ENCODE assay signal across 14 mouse cellular contexts in genomic region chr2:33170777-33171565, GRCm38 (mm10). TPM values are rescaled to one million over a fixed set of nuclear protein-coding genes. Genes with fewer than 3 reads are reported as not detected.
DNase-seq lines count a peak whose midpoint lies in the region; ATAC-seq lines count a peak whose summit lies in the region.
"Had no signal": no experiment of that assay in that cellular context is flagged by ENCODE, and none has a peak within 500 bp of the region (broad histone marks: within the 10 kb centered on the region; RNA-seq: fewer than 3 reads in every experiment).

No protein-coding gene starts in this region.

- H3K27ac ChIP-seq in heart, embryonic 10.5 days, result no peak overlapping the region
- peak overlapping the region; percentile 66 for H3K27ac ChIP-seq in embryonic facial prominence, embryonic 10.5 days (replicated peaks)
- H3K27ac ChIP-seq in hindbrain, embryonic 10.5 days, result peak overlapping the region; percentile 42; the same call in 1 of the 2 replicates
- no peak overlapping the region for H3K27ac ChIP-seq in neural tube, embryonic 12.5 days
- H3K27ac ChIP-seq: embryonic facial prominence, embryonic 15.5 days had no signal

- intact Hi-C loops in heart, postnatal 10 days (cut with DNase I), result no loop called here

- WGBS in heart, embryonic 10.5 days, result 76% methylated on average over 10 of the region's 10 CpGs
- WGBS in embryonic facial prominence, embryonic 10.5 days, result 63% methylated on average over 10 of the region's 10 CpGs
- WGBS in hindbrain, embryonic 10.5 days, result 69% methylated on average over 10 of the region's 10 CpGs
- 46% methylated on average over 10 of the region's 10 CpGs for WGBS in neural tube, embryonic 12.5 days

- peak; percentile 87 for DNase-seq in heart, adult 11 months
- no peak for DNase-seq in heart, embryonic 10.5 days (ENCODE audit: low spot score)
- no peak for DNase-seq in embryonic facial prominence, embryonic 10.5 days (ENCODE audit: low spot score)
- DNase-seq in hindbrain, embryonic 10.5 days (ENCODE audit: low spot score), result no peak
- DNase-seq in frontal cortex, adult 2 months (ENCODE audit: extremely low spot score in 1 of 2, low spot score in 1 of 2), result no peak
- no peak for DNase-seq in heart, postnatal 10 days
- DNase-seq in spleen, postnatal 36 days (ENCODE audit: low spot score in 2 of 2), result no peak
- DNase-seq: cerebellum, adult 9-10 months; kidney, postnatal 25 days had no signal

- ATAC-seq in neural tube, embryonic 12.5 days (ENCODE audit: low FRiP score, low read depth), result 0 out of 2 replicates have a peak, but pooled peaks have one; percentile 25
- ATAC-seq: inflammation-experienced regulatory T-cells, adult 6 months had no signal

- no peak overlapping the region for H3K4me2 ChIP-seq in neural tube, embryonic 12.5 days (replicated peaks)
- H3K4me2 ChIP-seq: embryonic facial prominence, embryonic 15.5 days; heart, embryonic 11.5 days had no signal

- no peaks in the 10 kb centered on the region for H3K36me3 ChIP-seq in heart, embryonic 10.5 days
- H3K36me3 ChIP-seq in embryonic facial prominence, embryonic 10.5 days (replicated peaks), result no peaks in the 10 kb centered on the region
- H3K36me3 ChIP-seq in hindbrain, embryonic 10.5 days, result peaks cover 33% of the 10 kb centered on the region; the same call in 1 of the 2 replicates
- peaks cover 43% of the 10 kb centered on the region for H3K36me3 ChIP-seq in neural tube, embryonic 12.5 days
- H3K36me3 ChIP-seq: embryonic facial prominence, embryonic 15.5 days had no signal

- peaks cover 45% of the 10 kb centered on the region for H3K4me1 ChIP-seq in heart, embryonic 10.5 days
- H3K4me1 ChIP-seq in embryonic facial prominence, embryonic 10.5 days, result peaks cover 36% of the 10 kb centered on the region
- peaks cover 28% of the 10 kb centered on the region for H3K4me1 ChIP-seq in hindbrain, embryonic 10.5 days (replicated peaks)
- peaks cover 8% of the 10 kb centered on the region; the same call in 1 of the 2 replicates for H3K4me1 ChIP-seq in neural tube, embryonic 12.5 days

- H3K9ac ChIP-seq in neural tube, embryonic 12.5 days, result no peak overlapping the region
- H3K9ac ChIP-seq: embryonic facial prominence, embryonic 15.5 days had no signal

- H3K9me3 ChIP-seq in heart, embryonic 10.5 days, result no peaks in the 10 kb centered on the region
- no peaks in the 10 kb centered on the region for H3K9me3 ChIP-seq in embryonic facial prominence, embryonic 10.5 days
- no peaks in the 10 kb centered on the region for H3K9me3 ChIP-seq in hindbrain, embryonic 10.5 days
- no peaks in the 10 kb centered on the region for H3K9me3 ChIP-seq in neural tube, embryonic 12.5 days
- H3K9me3 ChIP-seq: embryonic facial prominence, embryonic 15.5 days; megakaryocyte, embryonic 14.5 days had no signal

- H3K27me3 ChIP-seq in heart, embryonic 10.5 days (ENCODE audit: insufficient read depth, poor library complexity, severe bottlenecking), result no peaks in the 10 kb centered on the region
- no peaks in the 10 kb centered on the region for H3K27me3 ChIP-seq in embryonic facial prominence, embryonic 10.5 days (replicated peaks; ENCODE audit: low read depth, poor library complexity, severe bottlenecking)
- H3K27me3 ChIP-seq in hindbrain, embryonic 10.5 days (ENCODE audit: insufficient read depth, poor library complexity, severe bottlenecking), result no peaks in the 10 kb centered on the region
- no peaks in the 10 kb centered on the region for H3K27me3 ChIP-seq in neural tube, embryonic 12.5 days (replicated peaks)
- H3K27me3 ChIP-seq: embryonic facial prominence, embryonic 15.5 days had no signal

- no peak overlapping the region for H3K4me3 ChIP-seq in heart, embryonic 10.5 days
- H3K4me3 ChIP-seq in embryonic facial prominence, embryonic 10.5 days, result no peak overlapping the region
- H3K4me3 ChIP-seq in hindbrain, embryonic 10.5 days, result no peak overlapping the region
- H3K4me3 ChIP-seq in neural tube, embryonic 12.5 days, result no peak overlapping the region
- H3K4me3 ChIP-seq: embryonic facial prominence, embryonic 15.5 days; megakaryocyte, embryonic 14.5 days had no signal

RNA-seq across cellular contexts. Expression of gene Garnl3, which starts 39.5 kb away (rescaled TPM):
- 10.5 and 13.3 TPM in 2 replicates for polyA plus RNA-seq in heart, embryonic 10.5 days (2016; fragmentation: Nextera tagmentation; extraction: Ambion mirVana)
- polyA plus RNA-seq in embryonic facial prominence, embryonic 10.5 days (2016; fragmentation: Nextera tagmentation; extraction: Ambion mirVana), result 5.7 and 10.6 TPM in 2 replicates
- 9.6 and 14.5 TPM in 2 replicates for polyA plus RNA-seq in hindbrain, embryonic 10.5 days (2016; fragmentation: Nextera tagmentation; extraction: Ambion mirVana)
- polyA plus RNA-seq in neural tube, embryonic 12.5 days (2016; fragmentation: Nextera tagmentation; extraction: Ambion mirVana), result 18.0 and 23.3 TPM in 2 replicates
- 66.9 and 76.2 TPM in 2 replicates for polyA plus RNA-seq in frontal cortex, adult 2 months (2012; rRNA removed)
- total RNA-seq in heart, postnatal 10 days (2021), result 1 to 10 TPM; 9.2 to 9.9 TPM

RNA-seq across cellular contexts. Expression of gene Angptl2, which starts 44.9 kb away (rescaled TPM):
- 40.4 and 49.8 TPM in 2 replicates for polyA plus RNA-seq in heart, embryonic 10.5 days (2016; fragmentation: Nextera tagmentation; extraction: Ambion mirVana)
- 30.1 and 33.8 TPM in 2 replicates for polyA plus RNA-seq in embryonic facial prominence, embryonic 10.5 days (2016; fragmentation: Nextera tagmentation; extraction: Ambion mirVana)
- 26.0 and 26.7 TPM in 2 replicates for polyA plus RNA-seq in hindbrain, embryonic 10.5 days (2016; fragmentation: Nextera tagmentation; extraction: Ambion mirVana)
- 23.4 and 24.9 TPM in 2 replicates for polyA plus RNA-seq in neural tube, embryonic 12.5 days (2016; fragmentation: Nextera tagmentation; extraction: Ambion mirVana)
- polyA plus RNA-seq in frontal cortex, adult 2 months (2012; rRNA removed), result 4.6 and 7.2 TPM in 2 replicates
- total RNA-seq in heart, postnatal 10 days (2021), result 100 to 1,000 TPM; 135 to 141 TPM

Comparison
In these comparisons a context has a peak if more than half of its experiments do, and no peak if none do; other contexts are left out.
1. H3K27ac ChIP-seq: peak in embryonic facial prominence, embryonic 10.5 days (single experiment) and hindbrain, embryonic 10.5 days (single experiment); none in heart, embryonic 10.5 days (single experiment) and neural tube, embryonic 12.5 days (single experiment).